Mouse (Mus musculus) retina, postnatal 7 days (tissue): ENCODE results near the gene Slc26a1.
A peak's percentile ranks its signal among the peaks of the same experiment; 100 is the strongest.
"Not testable (repeated sequence)": the region's sequence is repeated elsewhere in the genome, so short reads cannot be mapped to it uniquely, and the experiment has no call there.

Experiments used
- DNase-seq: peaks from one replicate; pipeline ENCODE4 v3.0.0-alpha.2; 2012; ENCODE audit warnings: low read depth, low spot score

Gene Slc26a1

DNA sequence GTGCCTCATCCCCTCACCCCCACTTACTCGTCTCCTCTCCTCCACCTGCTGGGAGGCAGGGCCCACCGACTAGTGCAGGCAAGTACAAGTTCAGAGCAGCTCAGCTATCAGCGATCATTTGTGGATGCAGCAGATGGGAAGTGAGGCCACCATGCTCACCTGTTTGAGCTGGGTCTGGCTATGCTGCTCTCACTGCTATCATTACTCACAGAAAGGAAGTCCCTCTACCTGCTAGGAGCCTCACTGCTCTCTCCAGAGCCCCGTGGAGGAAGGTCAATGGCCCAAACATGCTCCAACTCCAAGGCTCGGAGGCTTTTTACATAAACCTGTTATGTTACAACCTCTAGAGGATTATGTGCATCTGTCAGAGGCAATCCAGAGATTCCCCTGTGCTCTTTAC, 18.0 kb downstream of the Slc26a1 start:
- DNase-seq, result no peak

DNA sequence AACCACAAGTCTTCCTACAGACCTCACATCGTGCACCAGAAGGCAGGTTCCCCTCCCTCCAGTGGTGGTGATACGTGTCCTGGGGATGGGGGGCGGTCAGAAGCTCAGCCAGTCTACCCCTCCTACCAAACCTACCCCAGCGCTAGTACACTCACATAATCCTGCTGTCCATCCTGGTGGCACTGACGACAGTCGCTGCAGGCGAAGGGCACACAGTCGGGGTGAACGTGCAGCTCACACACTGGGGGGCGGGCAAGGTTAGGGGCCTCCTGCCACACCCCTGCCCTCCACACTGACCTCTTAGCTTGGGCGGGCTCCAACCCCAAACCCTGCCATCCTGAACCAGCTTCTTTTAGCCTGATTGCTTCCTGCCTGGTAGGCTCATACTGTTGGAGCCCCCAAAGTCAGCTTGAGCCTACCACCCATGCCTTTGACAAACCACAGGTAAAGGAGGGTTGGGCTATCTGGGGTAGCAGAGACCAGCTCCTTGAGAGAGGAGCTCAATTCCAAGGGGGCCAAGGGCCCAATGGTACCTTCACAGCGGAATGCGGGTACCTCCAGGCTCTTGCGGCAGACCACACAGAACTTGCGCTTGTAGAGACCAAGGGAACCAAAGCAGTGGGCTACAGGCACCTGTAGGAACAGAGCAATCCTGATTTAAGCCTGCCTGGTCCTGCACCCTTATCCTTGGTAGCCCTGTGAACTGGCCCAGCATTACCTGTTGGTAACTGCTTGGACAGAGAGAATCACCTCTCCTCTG, 19.3 kb downstream of the Slc26a1 start:
- no peak for DNase-seq

DNA sequence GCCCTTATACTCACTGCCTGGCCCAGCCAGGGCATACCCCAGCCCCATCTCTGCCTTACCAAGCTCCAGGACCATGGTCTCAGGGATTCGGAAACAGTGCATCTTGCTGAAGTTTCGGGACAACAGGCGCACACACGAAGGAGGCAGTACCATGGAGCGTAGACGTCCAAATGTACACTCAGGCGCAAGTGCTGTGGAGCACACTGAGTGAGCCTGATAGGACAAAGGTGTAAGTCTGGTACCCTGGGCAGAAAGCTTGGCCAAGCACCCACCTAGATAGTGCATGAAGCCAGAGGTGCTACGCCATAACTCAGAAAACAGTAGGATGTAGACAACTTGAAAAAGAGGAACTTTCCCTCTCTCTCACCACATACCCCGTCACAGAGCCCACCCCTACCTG, 20.0 kb downstream of the Slc26a1 start:
- no peak for DNase-seq

DNA sequence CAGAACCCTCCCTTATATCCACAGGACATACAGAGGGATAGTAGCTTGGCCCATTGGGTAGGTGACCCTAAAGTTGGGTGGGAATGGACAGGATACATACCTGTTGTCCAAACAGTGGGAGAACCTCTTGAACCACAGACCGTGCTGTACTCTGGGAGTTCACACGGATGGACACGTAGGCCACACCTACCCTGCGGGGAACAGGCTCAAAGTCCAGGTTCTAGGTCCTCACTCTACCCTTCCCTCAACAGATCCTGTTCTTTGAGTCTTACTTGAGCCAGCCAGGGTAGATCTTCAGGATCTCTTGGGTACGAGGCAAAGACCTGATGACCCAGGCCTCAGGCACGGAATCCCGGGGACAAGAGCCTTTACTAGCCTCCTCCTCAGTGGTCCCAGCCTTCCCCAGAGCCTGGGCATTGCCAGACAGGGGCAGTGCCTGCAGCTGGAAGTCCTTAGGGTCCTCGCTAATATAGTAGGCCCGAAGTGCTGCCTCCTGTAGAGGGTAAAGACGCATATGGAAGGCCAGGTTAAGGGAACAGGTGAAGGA, 20.9 kb downstream of the Slc26a1 start:
- no peak for DNase-seq

DNA sequence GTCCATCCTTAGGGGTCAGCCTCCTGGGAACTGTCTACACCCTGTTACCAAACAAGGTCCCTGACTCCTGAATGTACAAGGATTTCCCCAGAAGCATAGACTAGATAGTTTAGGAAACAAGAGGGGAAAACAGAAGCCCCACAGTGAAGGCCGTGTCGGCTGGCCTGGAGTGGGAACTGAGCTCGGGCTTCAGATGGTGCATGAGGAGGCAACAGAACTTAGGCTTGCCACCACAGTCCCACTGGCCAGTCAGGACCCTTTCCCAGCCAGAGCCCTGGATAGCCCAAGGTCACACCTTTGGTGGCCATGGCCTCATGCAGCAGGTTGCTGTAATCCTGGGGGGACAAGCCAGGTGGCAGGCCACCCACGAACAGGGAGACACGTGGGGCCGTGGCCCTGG, 22.0 kb downstream of the Slc26a1 start:
- no peak for DNase-seq

DNA sequence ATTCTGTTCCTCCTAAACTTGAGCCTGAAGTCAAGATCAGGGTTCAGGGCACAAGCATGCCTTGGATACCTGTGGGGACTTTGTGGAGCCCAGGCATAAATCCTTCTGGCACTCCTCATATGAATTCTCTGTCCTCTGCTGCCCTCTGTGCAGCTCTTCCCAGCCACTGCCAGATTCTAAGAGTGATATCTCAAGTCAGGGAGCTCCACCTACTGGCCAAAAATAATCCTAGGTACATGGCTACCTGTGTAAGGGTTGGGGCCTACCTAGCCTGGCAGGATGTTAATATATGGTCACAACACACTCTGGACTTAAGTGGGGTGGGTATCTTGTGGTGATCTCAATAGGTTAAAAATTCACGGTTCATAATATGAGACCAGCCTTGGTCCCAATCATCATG, 23.5 kb downstream of the Slc26a1 start:
- DNase-seq, result peak; percentile 58

DNA sequence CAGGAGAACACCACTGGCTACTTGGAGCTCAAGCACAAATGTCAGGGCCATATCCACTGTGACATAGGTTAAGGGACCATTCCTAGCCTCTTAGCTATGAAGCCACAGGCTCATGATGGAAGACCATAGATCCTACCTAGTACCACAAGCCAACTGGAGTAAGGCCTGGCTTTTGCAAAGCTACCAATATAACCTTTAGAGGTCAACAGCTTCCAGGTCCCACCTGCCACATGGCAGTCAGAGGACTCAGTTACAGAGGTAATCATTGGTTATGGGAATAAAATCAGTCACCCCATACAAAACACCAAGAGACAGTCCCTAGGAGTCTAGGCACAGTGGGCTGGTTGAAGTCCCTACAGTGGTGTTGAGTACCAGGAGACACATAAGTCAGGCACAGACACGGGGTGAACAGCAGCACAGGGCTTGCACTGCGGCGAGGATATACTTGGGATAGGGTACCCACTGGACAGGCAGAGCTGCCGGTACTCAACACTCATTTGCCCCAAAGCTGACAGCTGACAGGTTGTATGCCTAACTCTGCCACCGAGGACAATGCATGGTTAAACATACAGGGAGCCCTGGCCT, 24.1 kb downstream of the Slc26a1 start:
- DNase-seq, result no peak

DNA sequence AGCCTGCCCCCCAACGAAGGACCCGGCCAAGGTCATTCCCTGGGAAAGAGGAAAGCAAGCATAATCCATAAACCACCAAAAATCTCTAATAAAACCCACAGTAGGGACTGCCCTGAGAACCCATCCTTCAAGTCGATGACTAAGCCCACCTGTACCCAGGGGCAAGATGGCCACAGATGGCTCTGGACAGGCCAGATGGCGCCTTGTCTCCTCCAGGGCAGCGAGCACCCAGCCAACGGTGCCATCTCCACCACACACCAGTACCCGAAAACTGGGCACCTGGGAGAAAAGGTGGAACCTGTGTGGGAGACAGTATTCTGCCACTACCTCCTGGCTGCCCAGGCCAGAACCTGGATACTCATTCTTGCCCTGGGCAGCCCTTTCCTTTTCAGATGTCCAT, 25.0 kb downstream of the Slc26a1 start:
- DNase-seq, result no peak

DNA sequence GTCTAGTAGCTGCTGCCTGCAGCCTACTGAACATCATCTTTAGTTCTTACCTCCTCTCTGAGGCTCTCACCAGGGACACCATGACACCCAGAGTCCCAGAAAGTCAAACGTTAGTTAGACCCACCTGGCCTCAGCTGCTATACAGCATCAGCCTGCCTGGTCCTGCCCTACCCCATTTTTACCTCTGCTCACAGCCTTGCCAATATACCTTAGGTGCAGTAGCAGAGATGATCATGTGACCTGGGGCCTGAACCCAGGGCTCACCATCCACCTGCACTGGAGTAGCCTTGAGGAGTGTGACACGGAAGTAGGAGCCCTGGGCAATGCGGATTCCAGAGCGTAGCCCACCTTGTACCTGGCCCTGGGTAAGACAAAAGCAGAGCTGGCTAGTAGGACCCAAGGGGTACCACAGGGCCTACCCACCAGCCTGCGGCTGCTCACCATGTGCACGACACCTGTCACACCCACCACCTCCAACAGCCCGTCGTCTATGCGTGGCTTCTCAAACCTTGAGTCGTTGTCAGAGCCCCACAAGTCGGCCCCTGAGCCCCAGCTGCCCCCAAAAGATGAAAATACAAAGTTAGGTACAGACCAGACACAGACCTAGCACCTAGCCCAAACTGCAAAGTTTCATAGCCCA, 26.3 kb downstream of the Slc26a1 start:
- no peak for DNase-seq

DNA sequence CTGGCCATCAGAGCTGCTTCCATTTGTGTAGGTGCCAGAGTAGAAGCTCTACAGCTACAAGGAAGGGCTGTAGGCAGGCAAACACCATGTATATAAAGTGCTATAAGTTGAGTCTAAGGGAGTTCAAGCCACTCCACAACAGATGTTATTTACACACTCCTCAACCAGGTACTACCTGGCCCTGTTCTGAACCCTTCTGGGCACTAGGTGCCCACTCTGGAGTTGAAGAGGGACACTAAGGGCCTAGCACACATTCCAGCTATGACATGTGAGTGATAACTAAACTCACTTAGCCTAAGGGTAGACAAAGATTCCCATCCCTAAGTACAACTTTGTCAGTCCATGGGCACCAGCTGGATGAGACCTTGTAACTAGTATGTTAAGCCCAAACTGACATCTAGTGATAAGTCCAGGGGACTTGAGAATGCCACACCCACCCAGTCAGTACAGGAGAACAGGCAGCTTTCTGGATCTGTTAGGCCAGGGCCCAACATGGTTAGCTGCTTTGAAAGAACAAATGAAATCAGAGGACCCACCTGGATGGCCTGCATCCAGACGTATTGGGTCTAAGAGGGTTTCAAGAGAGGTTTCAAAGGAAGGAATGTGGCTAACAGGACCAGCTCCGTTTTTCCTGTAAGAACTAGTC, 27.4 kb downstream of the Slc26a1 start:
- no peak for DNase-seq

DNA sequence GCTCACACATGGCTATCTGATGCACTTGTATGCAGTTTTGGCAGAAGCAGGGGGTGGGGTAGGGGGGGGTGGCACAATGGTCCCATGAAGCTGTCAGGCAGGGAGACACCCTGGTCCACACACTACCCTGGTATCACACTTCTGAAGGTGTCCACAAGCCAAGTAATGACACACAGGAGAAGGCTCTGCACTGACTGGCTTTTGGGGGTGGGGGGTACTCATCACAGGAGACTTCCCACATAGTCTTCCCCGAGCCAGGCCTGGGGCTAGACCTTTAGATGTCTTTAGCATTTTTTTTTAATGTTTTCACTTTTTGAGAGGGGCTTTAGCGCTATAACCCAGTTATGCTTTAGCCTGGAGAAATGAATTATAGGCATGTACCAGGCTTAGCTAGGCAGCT, 28.1 kb downstream of the Slc26a1 start:
- DNase-seq, result no peak

DNA sequence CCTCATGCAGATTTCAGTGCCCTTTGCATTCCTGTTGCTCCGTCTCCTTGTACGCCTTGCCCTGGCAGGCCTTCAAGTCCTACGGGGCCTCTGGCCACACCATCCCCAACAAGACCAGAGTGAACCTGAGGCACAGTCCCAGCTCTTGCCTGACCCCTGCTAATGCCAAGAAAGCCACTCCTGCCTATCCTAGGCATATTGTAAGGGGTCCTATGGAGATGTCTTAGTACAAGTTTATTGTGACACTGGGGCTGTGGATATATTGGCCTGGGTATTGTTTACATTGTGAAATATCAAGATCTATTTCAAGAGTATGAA, 29.1 kb downstream of the Slc26a1 start:
- no peak for DNase-seq

DNA sequence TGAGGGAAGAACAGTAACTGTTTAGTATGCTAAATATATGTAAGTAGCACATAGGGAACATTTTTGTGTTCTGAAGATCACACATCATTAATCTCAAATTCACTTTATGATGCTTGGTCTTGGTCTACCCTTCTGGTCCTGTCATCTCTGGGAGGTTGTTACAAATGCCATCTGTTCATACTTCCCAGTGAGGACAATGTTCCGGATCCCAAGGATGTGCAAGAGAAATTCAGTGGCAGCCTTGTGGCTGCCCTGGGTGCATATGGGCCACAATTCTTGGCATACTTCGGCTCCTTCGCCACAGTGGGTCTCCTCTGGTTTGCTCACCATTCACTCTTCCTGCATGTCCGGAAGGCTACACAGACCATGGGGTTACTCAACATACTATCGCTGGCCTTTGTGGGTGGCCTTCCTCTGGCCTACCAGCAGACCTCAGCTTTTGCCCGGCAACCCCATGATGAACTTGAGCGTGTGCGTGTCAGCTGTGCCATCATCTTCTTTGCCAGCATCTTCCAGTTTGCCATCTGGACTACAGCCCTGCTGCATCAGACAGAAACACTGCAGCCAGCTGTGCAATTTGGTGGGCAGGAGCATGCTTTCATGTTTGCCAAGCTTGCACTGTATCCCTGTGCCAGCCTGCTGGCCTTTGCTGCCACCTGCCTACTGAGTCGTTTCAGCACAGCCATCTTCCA, 29.6 kb downstream of the Slc26a1 start:
- no peak for DNase-seq

DNA sequence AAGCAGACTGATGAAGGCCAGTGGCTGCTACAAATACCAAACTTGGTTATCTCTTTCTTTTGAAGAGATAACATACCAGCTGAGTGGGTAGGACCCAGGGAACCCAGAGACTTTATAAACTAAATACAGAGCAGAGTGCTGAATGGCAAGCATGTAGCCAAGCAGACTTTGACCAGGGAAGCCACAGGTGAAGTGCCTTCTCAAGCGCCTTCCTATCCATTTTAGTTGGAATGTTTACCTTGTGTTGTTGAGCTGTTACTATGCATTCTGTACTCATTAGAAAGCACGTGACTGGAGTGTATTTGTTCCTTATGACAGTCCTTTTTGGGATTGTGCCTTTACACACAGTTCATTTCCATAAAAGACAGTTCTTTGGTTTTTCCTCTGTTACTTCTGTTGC, 31.7 kb downstream of the Slc26a1 start:
- no peak for DNase-seq

DNA sequence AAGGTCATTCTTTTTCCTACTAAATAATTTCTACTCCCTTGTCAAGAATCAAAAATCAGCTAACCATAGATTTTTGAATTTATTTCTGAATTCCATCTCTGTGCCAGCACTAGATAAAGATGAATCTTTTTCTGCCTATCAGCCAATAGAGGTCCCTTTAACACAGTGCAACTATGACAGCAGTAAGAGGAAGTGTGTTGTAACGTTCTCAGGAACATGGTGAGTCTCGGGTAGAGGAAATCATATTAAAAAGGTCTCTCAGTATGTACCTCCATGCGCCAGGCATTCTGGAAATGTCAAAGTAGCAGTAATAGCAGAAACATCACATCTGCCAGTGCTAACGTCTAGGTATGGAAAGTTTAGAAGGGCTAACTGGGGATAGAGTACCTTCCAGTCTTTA, 39.2 kb downstream of the Slc26a1 start:
- no peak for DNase-seq

DNA sequence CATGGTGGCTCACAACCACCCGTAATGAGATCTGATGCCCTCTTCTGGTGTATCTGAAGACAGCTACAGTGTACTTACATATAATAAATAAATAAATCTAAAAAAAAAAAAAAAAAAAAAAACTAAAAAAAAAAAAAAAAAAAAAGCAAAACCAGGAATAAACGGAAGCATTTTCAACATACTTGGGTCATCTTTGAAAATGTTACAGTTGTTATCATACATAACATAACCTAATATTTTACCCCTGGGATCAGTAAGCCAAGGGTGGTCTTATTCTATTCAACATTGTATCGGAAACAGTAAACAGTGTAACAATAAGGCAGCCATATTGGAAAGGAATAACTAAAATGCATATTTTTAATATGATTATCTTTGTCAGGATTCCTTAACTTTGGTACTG, 41.3 kb downstream of the Slc26a1 start:
- DNase-seq, result not testable (repeated sequence)

DNA sequence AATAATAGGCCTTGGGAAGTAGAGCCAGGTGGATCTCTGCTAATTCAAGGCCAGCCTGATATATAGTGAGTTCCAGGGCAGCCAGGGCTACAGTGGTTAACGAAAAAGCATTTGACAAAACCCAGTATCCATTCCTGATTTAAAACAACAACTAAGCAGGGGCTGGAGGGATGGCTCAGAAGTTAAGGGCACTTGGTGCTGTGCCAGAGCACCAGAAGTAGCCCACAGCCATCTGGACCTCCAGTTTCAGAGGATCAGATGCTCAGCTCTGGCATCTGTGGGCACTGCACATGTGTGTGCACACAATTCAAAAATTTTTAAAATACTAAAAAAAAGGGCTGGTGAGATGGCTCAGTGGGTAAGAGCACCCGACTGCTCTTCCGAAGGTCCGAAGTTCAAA, 41.7 kb downstream of the Slc26a1 start:
- no peak for DNase-seq

DNA sequence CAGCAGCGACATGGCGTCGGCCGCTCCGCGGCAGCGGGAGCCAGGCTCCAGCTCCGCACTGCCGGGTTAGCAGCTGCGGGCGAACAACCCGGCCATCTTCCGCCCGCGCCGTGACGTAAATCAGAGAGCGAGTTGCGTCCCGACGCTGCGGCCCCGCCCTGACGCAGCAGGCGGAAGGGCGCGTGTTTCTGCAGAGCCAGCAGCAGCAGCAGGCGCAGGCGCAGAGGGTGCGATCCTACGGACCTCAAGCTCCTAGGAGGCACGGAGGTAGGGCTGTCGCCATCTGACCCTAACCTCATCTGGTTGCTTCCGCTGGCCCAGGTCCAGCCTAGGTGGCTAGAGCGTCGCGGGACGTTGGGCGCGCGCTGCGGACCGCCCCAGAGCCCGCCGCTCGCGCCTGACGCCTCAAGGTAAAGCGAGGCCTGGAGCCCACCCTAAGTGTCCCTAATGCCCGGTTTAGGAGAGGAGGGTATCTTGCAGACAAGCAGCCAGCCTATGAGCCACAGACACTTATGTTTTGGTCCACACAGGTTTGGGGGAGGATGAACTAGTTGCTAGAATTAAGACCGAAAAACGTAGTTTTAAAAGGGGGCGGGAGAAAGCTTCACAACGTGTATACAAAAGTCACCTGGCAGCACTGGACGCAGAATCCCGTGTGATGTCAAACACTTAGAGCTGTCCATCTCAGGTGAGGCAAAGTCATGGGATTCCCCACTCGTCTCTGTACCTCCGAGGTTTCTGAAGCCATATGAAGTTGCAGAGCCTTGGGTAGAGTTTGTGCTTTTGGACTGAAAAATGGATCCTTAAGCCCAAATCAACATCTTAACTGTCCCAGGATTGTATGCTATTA, 45.5 kb downstream of the Slc26a1 start, which contains the start of the genes Gak and Tmem175:
Gak (minus strand) TSS at position 122 of the 850 bp plus-strand sequence.
Tmem175 (plus strand) TSS at position 137 of the 850 bp plus-strand sequence.
- peak; percentile 90 for DNase-seq

DNA sequence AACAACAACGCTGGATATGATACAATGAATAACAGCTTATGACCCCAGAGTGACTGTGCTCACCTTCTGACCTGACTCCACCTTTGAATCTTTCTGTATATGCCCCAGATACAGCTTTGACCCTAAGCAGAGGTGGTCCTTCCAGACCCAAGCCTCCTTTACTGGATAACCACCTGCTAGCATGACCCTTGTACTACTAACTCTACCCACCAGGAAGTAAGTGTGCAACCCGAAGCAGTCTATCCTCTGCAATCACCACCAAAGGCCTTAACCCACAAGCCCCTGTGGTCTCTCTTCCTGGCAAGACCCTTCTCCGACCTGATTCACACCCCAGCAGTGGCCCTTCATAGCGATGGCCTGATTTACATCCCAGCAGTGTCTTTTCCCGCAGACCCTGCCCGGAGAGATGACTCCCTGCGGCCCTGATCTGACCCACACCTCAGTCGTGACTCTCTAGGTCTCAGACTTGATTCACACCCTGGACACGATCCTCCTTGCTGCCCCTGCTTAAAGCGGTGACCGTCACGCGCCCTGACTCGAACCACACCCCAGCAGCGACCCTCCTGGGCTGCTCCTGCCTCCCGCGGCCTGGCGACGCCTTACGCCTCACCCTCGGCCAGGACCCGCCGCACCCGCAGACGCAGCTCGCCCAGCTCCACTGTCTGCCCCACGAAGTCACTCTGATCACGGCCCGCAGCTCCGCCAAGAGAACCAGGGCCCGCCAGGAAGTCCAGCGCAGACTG, 46.3 kb downstream of the Slc26a1 start:
- DNase-seq, result no peak

DNA sequence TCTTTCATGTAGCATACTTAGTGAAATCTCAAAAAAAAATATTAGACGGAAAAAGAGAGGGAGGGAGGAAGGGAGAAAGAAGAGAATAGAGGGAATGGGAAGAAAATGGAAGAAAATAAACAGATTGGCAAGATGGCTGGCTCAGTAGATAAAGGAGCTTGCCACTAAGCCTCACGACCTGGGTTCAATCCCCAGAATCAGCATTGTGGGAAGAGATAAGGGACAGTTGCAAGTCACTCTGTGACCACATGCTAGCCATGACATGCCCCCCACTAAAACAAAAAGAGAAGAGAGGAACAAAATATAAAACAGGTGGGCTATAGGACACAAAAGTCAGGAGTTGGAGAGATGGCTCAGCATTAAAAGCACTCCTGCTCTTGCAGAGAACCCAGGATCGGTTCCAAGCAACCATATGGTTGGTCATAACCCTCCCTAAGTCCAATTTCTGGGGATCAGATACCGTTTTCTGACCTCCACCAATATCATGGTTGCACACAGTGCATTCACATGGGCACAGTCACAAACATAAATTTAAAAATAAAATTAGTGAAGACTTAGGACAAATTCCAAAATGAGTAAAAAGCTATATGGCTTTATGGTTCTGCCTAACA, 49.2 kb downstream of the Slc26a1 start:
- no peak for DNase-seq
